Mouse (Mus musculus) adrenal gland, adult (tissue): ENCODE results near the gene Pelo.

Experiments
- DNase-seq, 2 experiments: peaks; one replicate each; pipeline ENCODE4 v3.0.0; 2022 to 2023; ENCODE audit warnings: low spot score in 1 of 2; ENCODE audit not compliant: inconsistent age in 2 of 2

The Pelo gene

DNA sequence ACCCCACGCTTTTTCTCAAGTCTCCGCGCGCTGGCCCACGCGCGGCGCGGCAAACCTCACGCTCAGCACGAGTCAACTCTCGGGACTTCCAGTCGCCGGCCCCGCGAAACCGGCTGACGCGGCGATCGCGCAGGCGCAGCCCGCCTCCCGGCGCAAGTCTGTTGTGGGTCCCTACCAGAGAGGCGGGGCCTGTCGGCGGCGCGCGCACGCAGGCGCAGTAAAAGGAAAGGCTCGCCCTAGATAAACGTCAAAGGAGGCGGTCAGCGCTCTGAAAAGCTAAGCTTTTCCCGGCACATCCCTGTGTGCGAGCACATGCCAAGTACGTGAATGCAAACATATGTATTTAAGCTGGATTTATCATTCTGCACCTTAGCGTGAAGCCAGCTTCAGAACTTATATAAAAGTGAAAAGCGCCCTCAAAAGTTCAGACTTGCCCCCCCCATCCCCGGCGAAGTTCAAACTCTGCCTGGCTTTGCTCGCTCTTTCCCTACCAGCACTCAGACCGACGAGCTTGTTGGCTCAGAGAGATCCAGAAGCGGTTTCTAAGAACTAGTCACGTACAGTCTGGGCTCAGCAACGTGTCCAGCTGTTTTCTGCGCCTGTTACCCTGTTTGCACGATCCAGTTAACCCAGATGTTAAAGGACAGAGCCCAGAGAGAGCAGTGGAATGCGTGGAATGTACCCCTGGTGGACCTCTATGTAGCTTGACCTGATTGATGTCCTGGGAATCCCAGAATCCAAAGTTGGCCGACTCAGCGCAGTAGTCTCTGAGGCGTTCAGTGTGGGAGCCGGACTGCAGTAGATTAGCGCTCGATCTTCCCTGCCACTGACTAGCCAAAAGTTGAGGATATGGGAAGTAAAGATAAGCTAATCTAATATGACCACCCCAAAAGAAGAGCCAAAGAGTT is at the start of gene Pelo:
TSS of gene Pelo (minus strand) at position 118 of the 908 bp plus-strand sequence.
- peak; percentile 98 for DNase-seq

- DNase-seq, result no peak
These were observed 48.5 kb upstream of the Pelo start for GRCm38 (mm10) chr13:115138513-115138912.

DNA sequence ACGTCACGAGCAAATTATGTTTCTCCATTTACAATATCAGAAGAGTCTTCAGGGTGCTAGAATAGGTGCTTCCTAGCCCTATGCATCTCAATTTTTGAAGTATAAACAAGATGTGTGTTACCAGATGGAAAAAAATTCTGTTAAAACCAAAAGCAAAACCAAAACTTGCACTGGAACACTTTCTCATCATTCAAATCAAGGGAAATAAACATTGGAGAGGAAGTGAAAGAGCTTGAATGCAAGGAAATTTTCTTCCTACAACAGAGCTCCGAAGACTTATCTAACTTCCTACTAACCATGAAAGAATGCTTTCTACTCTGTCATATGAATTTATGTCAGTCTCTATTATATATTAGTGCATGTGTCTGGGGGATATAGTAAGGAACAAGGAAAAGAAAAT is 46.8 kb upstream of the Pelo start:
- no peak for DNase-seq

GRCm38 (mm10) chr13:115132435-115132834 is 42.4 kb upstream of the Pelo start:
- peak in 1 of 2 experiments; percentile 7 for DNase-seq

DNA sequence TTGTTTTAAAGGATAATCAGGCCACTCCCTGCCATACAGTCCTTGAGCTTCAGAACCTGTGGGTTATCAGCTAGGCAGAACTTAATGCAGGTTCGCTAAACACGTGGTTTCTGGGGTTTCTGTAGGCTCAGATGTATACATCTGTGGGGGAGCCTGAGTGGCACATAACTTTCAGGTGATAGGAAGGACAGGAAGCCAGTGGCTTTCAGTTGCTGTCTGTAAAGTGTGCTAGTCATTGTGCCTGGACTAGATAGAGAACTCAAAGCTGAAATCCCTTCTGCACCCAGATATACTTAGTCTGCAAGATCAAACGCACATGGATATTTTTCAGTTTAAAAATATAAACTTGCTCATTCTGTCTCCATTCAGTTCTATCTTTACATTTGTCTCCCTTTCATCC is 41.4 kb upstream of the Pelo start:
- no peak for DNase-seq

DNA sequence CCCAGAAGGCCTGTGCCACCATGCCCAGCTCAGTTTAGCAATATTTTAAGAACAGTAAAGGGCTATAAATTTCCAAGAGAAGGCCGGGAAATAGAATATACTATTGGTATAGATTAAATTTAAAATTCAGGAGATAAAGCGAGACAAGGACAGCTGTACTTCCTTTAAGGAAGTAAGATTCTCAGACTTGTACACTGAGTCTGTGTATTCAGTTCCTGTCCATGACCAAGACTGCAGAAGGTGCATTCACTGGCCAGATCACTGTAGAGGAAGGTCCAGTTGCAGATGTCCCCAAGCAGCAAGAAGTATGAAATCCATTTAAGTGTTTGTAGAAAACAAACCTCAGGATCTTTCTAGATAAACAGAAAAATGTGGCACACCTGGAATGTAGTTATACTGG is 40.0 kb upstream of the Pelo start:
- no peak for DNase-seq

DNA sequence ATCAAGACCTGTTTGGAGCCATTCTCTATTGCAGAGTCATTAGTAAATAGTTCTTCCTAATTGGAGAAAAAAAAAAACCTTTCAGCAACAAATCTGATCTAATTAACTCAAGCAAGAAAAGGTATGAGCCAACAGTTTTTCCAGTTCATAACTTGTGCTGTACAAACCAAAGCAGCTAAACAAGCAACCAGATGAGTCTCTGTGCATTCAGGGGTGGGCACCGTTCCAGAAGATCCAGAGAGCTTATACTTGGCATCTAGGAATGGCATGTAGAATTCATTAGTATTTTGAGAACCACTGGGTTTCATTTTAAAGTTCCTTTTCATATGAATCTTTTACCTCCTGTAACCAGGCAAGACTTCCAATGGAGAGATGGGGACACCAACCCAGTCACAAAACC is 37.8 kb upstream of the Pelo start:
- DNase-seq, result no peak

DNA sequence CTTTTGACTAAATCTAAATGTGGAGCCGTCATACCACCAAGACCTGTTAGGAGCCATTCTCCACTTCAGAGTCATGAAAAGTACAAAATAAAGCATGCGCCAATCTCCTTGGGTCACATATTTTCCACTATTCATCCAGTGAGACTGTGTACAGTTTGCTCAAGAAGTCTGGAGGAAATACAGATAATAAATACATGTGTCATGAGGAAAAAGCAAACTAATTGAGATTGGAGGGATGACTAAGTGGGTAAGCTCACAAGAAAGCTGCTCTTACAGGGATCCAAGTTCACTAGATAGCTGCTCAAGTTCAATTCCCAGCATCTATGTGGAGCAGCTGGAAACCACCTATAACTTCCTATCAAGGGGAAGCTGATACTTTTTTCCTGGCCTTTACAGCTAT is 36.5 kb upstream of the Pelo start:
- DNase-seq, result no peak

GRCm38 (mm10) chr13:115125130-115125529 is 35.1 kb upstream of the Pelo start:
- DNase-seq, result peak in 1 of 2 experiments; percentile 46

DNA sequence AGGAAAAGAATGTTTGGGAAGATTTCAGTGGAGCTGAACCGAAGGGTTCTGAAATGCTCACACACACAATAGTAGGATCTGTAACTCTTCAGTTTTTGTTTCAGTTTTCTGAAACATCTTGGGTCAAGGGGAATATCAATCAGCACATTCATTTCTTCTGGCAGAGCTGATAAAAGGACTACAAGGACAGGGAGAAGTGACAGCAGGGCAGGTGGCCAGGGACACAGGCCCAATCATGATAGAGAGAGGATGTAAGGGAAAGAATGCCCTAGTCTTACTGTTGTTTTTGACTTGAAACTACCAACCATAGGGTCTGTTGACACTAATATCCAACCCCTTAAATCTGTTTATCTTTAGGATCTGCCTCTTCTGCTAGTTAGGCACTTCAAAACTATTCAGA is 34.5 kb upstream of the Pelo start:
- peak; percentile 76 to 88 for DNase-seq

DNA sequence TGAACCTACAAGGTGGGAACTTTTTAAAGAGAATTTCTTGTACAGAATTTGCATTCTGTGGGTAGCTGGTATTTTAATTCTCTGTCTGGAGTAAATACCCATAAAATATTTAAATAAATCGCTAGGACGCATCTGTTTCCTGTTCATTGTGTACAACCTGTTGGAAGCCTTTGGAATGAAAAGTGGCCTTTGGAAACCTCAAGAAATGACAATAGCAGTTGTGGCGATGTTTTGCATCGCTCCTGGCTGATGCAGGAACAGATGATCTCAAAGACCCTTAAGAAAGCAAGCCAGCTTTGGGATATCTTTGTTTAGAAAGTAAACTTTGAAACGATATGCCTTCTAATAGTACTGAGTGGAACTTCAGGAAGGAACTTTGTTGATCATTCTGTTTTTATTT is 28.8 kb upstream of the Pelo start:
- no peak for DNase-seq

GRCm38 (mm10) chr13:115118195-115118594 is 28.2 kb upstream of the Pelo start:
- no peak for DNase-seq

DNA sequence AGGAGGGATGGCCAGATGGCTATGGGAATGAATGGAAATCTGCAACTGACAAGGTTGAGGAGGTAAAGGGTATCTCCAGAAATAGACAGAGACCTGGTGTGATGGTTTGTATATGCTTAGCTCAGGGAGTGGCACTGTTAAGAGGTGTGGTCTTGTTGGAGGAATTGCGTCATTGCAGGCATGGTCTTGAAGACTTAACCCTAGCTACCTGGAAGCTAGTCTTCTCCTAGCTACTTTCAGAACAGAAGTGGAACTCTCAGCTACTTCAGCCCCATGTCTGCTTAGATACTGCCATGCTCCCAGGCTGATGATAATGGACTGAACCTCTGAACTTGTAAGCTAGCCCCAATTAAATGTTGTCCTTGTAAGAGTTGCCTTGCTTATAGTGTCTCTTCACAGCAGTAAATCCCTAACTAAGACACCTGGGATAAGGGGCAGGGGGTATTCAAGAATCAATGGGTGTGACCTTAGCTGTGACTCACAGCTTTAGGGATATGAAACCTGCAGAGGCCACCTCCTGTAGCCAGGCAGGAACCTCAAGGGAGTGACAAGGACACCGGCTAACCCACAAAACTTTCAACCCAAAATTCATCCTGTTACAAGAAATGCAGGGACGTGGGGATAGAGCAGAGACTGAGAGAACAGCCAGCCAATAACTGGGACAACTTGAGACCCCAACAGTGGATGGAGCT is 27.1 kb upstream of the Pelo start:
- DNase-seq, result no peak

DNA sequence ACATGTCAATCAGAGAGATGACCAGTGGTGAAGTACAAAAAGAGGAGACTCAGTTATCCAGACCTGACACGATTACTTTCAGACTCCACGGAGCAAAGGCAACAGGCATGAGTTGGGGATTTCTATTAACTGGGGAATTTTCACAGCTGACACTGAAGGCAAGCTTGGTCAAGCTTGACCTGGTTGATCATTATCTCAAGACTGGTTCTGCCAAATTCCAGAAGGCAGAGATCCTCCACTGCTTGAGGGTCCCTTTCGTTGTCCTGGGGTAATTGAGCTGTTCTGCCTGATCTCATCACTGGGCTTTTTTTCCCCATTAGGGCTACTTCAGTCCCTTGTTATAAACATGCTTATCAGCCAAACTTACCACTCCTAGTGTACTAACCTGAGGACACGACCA is 19.6 kb upstream of the Pelo start:
- DNase-seq, result no peak

DNA sequence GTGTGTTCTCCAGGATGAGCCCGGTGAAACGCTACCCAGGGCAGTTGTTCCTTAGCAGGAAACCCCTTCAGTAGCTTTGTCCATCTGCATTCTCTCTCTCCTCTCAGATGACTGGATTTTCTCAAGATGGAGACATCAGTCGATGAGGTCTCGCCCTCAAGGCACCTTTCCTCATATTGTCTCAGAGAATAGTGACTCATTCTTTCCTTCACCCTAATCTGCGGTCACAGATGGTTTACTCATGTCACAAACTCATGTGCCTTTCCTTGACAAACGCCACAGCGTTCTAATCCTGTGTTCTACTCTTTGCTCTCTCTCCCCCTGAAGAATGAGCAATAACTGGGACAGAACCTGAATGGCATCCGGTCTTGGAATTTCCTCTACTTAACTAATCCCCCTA is 17.4 kb upstream of the Pelo start:
- no peak for DNase-seq

DNA sequence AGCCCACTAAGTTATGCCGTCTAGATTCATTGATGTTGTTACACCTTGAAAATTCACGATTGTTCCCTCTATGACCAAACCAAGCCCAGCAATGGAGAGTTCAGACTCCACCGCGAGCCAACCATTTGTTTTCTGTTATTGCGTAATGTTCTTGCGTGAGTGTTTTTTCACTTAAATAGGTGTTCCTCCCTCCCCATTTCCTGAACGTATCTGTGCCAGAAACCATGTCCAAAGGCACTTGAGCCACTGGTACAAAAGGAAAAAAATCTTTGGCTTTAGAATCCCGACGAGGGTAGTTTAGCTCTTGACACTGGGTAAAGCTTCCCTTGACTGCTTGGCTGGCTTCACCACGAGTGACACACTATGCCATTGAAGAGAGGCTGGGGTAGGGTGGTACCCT is 16.2 kb upstream of the Pelo start:
- DNase-seq, result no peak

GRCm38 (mm10) chr13:115102754-115103153 is 12.8 kb upstream of the Pelo start:
- no peak for DNase-seq

- DNase-seq, result peak; percentile 85 to 95
These were observed 11.6 kb upstream of the Pelo start, which contains the start of the genes Gm49395 and Itga1 for GRCm38 (mm10) chr13:115101355-115102191. TSS of gene Gm49395 (minus strand) at chr13:115101921. TSS of gene Itga1 (minus strand) at chr13:115101964.

DNA sequence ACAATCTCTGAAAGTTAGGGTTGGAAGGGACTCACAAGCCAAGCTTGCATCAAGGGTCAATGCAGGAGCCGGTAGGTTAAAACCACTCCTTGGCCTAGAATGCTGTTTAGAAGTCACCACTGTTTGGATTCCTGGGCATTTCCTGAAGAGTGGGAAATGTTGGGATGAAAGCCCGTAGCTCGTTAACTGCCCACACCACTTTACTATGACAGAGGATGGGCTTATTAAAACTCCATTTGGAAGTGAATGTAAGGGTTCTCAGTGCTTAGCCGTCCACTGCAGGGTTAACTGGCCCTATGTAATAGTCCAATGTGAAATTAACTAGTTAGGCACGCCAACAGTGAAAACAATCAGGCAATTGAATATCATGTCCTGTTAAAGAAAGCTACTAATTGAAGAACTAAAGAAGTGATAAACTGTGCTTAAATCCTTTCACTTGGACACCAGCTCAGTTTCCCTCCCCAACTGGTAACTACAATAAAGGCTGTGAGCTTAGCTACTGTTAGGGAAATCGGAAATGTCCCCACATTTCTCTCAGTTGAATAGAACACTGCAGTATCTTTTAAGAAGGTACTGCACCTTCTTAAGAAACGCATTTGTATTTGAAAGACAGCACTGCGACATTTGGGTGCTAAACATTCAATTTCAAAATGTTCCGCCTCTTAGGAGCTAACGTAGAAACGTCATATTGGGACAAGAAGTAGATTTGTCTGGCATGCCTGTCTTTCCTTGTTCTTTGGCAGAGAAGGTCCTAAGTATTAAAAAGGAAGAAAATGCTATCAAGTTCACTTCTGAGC is 10.6 kb upstream of the Pelo start:
- DNase-seq, result no peak

- DNase-seq, result no peak
These were observed 9.4 kb upstream of the Pelo start for GRCm38 (mm10) chr13:115099381-115099780.
